Mouse (Mus musculus) lung, embryonic 14.5 days (tissue): ENCODE results near the gene Susd1. TPM values are rescaled to one million over a fixed set of nuclear protein-coding genes. Genes with fewer than 3 reads are reported as not detected.

ENCODE experiments used
- ATAC-seq: fragments of 200-750 bp; cut with Nextera tagmentation; 2 replicates; pipeline ENCODE4 v1.8.0; 2017; ENCODE audit warnings: mild to moderate bottlenecking, moderate TSS enrichment, moderate library complexity; ENCODE audit not compliant: insufficient read depth
- DNase-seq: peaks from one replicate; pipeline ENCODE4 v3.0.0-alpha.2; 2015
- H3K27ac ChIP-seq: fragments of 300-500 bp; sonication (generic); 2 replicates; pipeline ENCODE4 v1.5.1; 2014; ENCODE audit warnings: low read depth, mild to moderate bottlenecking, moderate library complexity
- H3K27me3 ChIP-seq: fragments of 300-500 bp; sonication (generic); 2 replicates; pipeline ENCODE4 v1.6.1; 2014; ENCODE audit warnings: low read length, control low read depth; ENCODE audit not compliant: insufficient read depth
- H3K36me3 ChIP-seq: fragments of 300-500 bp; sonication (generic); 2 replicates; pipeline ENCODE4 v1.6.1; 2014; ENCODE audit warnings: control low read depth; ENCODE audit not compliant: insufficient read depth
- H3K4me1 ChIP-seq: fragments of 300-500 bp; sonication (generic); 2 replicates; pipeline ENCODE4 v1.6.1; 2014; ENCODE audit warnings: antibody characterized with exemption, control low read depth; ENCODE audit not compliant: insufficient read depth
- H3K4me2 ChIP-seq: fragments of 300-500 bp; sonication (generic); 2 replicates; pipeline ENCODE4 v1.6.1; 2014; ENCODE audit warnings: mild to moderate bottlenecking
- H3K4me3 ChIP-seq: fragments of 300-500 bp; sonication (generic); 2 replicates; pipeline ENCODE4 v1.5.1; 2014; ENCODE audit warnings: low read depth, low read length
- H3K9ac ChIP-seq: fragments of 300-500 bp; sonication (generic); 2 replicates; pipeline ENCODE4 v1.6.1; 2014
- H3K9me3 ChIP-seq: fragments of 300-500 bp; sonication (generic); 2 replicates; pipeline ENCODE4 v1.6.1; 2016; ENCODE audit warnings: low read depth, low read length, control low read depth
- CTCF ChIP-seq: IDR thresholded peaks from 2 replicates; pipeline ENCODE4 v1.5.1; 2016; ENCODE audit warnings: antibody characterized with exemption, low read depth
- WGBS: fragments of 180-500 bp; shearing (Covaris S2); extraction: QIAGEN DNeasy Blood & Tissue Kit; methylation state at CpG from one replicate; pipeline ENCODE4 v1.1.7; 2014; 5-methylcytosine and 5-hydroxymethylcytosine counted together
- polyA plus RNA-seq: library from polyadenylated mRNA; unstranded; fragments of >200 nt; fragmentation: Nextera tagmentation; extraction: Ambion mirVana; gene quantifications from 2 replicates; pipeline ENCODE4 v1.2.1, GENCODE M21; 2014

Susd1 gene
- polyA plus RNA-seq, 1 experiment from 2014 or later: 5.1 TPM

DNA sequence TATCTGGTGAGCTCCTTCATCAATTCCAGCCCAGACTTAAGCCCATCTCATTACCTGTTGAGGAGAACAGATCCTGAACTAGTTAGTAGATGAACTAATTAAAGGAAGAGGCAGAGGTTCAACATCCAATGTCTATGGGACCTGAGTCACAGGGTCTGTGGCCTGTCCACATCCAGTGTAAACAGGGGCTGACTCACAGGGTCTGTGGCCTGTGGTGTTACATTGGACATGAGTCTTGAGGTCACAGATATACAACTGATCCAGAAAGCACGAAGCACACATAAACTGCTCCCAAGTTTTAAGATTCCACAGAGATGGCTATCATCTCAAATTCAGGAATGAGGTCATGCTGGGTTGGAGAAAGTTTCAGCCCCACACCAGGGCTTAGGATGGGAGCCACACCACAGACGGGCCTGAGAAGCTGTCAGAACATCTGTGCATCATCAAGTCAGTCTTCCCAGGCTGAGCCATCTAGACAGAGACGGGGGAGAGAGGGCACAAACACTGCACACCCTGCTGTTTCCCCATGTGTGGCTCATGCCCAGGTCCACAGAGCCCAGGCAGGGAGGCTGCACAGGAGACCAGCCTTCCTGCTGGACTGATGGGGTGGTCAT lies 123.4 kb downstream of the Susd1 start:
- H3K27me3 ChIP-seq: no peaks in the 10 kb centered on the region
- H3K27ac ChIP-seq: no peak overlapping the region
- H3K4me2 ChIP-seq: no peak overlapping the region
- WGBS: 32% methylated on average over 3 of the region's 3 CpGs
- no peaks in the 10 kb centered on the region for H3K36me3 ChIP-seq
- no peak for TF ChIP-seq CTCF
- peaks cover 12% of the 10 kb centered on the region; the same call in 1 of the 2 replicates for H3K4me1 ChIP-seq
- DNase-seq (peak; percentile 11), ATAC-seq (peak; percentile 68)
- H3K4me3 ChIP-seq: no peak overlapping the region
- no peaks in the 10 kb centered on the region for H3K9me3 ChIP-seq
- no peak overlapping the region for H3K9ac ChIP-seq

DNA sequence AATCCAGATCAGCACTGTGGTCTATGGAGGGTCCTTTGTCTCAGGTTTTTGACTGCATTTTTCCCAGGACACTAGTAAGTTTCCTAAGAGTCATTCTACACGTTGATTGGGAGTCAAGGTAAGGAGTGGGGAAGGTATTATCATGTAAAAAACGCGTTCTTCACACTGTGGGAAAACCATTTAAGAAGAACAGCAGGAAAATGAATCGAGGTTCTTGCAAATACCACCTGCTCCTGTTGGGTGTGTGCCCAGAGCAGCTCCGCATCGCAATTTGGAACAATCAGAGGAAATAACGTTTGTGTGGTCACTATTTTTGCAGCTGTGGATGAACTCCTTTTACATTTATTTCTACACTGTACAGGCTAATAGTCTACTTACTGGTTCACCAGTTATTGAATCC lies 125.5 kb downstream of the Susd1 start:
- Histone ChIP-seq H3K4me1 (peaks cover 7% of the 10 kb centered on the region; the same call in 1 of the 2 replicates), H3K27me3 (no peaks in the 10 kb centered on the region), H3K4me2 (no peak overlapping the region), H3K9ac (no peak overlapping the region), H3K4me3 (no peak overlapping the region), H3K27ac (0 out of 2 replicates have a peak overlapping the region, but pooled peaks have one; percentile 24), H3K36me3 (no peaks in the 10 kb centered on the region), H3K9me3 (no peaks in the 10 kb centered on the region)
- no peak for TF ChIP-seq CTCF
- WGBS: 56% methylated on average over 7 of the region's 7 CpGs
- ATAC-seq (no peak), DNase-seq (peak; percentile 45)

- H3K9me3 ChIP-seq: no peaks in the 10 kb centered on the region
- H3K27ac ChIP-seq: no peak overlapping the region
- no peak overlapping the region for H3K4me3 ChIP-seq
- ATAC-seq (no peak), DNase-seq (no peak)
- WGBS: 82% methylated on average over 9 of the region's 9 CpGs
- no peak overlapping the region for H3K9ac ChIP-seq
- no peaks in the 10 kb centered on the region for H3K36me3 ChIP-seq
- no peak for TF ChIP-seq CTCF
- H3K27me3 ChIP-seq: no peaks in the 10 kb centered on the region
- peaks cover 6% of the 10 kb centered on the region; the same call in 1 of the 2 replicates for H3K4me1 ChIP-seq
- H3K4me2 ChIP-seq: no peak overlapping the region
Measured at GRCm38 (mm10) chr4:59310590-59310989, 127.8 kb downstream of the Susd1 start.

GRCm38 (mm10) chr4:59307841-59308589 lies 130.4 kb downstream of the Susd1 start:
- H3K36me3 ChIP-seq: no peaks in the 10 kb centered on the region
- TF ChIP-seq CTCF: no peak
- no peak overlapping the region for H3K4me3 ChIP-seq
- DNase-seq: no peak
- H3K9ac ChIP-seq: no peak overlapping the region
- H3K4me2 ChIP-seq: no peak overlapping the region
- 74% methylated on average over 10 of the region's 10 CpGs for WGBS
- no peak overlapping the region for H3K27ac ChIP-seq
- no peaks in the 10 kb centered on the region for H3K27me3 ChIP-seq
- no peak for ATAC-seq
- H3K9me3 ChIP-seq: no peaks in the 10 kb centered on the region
- H3K4me1 ChIP-seq: no peaks in the 10 kb centered on the region

- ATAC-seq (no peak), DNase-seq (no peak)
Measured at GRCm38 (mm10) chr4:59302387-59302786, 136.0 kb downstream of the Susd1 start.

DNA sequence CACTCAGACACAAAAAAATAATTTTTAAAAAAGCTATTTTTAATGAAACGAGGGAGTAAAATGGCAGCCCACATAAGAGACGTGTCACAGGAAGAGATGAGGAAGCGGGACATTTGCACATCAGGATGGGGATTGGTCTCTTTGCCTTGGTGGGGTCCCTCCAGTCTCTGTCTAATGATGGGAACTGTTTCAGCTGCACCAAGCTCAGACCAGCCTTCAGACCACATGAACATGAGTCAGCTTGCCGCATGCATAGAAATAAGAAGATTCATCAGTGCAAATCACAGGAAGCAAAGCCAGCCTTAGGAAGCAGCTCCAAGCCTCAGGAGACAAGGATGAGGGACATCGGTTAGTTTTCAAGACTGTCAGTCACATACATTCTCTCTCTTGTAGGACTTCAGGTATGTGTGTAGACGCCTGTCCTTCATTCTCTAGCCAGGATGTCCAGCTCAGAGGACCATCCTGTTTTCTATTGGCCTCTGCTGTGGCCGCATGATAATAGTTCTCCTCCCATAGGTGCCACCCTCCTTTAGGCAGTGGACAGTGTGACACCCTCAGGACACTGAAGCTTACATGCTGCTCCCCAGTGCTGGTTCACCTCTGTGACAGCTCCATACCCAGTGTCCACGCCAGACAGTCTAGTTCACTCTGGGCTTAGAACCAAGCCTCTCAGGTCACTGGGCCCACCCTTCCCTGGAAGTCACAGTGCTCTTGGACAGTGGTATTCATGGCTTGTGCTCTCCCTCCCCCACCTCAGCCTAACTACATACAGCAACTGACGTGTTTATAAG lies 137.2 kb downstream of the Susd1 start:
- Histone ChIP-seq H3K4me1 (no peaks in the 10 kb centered on the region), H3K4me3 (no peak overlapping the region), H3K36me3 (no peaks in the 10 kb centered on the region), H3K27ac (no peak overlapping the region), H3K27me3 (no peaks in the 10 kb centered on the region), H3K9me3 (no peaks in the 10 kb centered on the region), H3K4me2 (no peak overlapping the region), H3K9ac (no peak overlapping the region)
- TF ChIP-seq CTCF: no peak
- ATAC-seq (no peak), DNase-seq (no peak)
- WGBS: 83% methylated on average over 9 of the region's 9 CpGs

More at GRCm38 (mm10) chr4:59302387-59302786, 136.0 kb downstream of the Susd1 start:
- Histone ChIP-seq H3K9ac (no peak overlapping the region), H3K27ac (no peak overlapping the region), H3K4me2 (no peak overlapping the region), H3K9me3 (no peaks in the 10 kb centered on the region), H3K4me3 (no peak overlapping the region), H3K27me3 (no peaks in the 10 kb centered on the region), H3K4me1 (no peaks in the 10 kb centered on the region), H3K36me3 (no peaks in the 10 kb centered on the region)
- 86% methylated on average over 8 of the region's 8 CpGs for WGBS
- no peak for TF ChIP-seq CTCF
